Mouse (Mus musculus) olfactory bulb, adult 2 months (tissue): ENCODE measurements around the gene Ager. TPM values are rescaled to one million over a fixed set of nuclear protein-coding genes. Genes with fewer than 3 reads are reported as not detected.

ENCODE experiments used
- H3K27ac ChIP-seq: fragments of 200-500 bp; 2 replicates; pipeline ENCODE4 v1.5.1; 2012; ENCODE audit warnings: low read depth, low read length; ENCODE audit not compliant: insufficient read depth
- H3K4me1 ChIP-seq: fragments of 200-500 bp; 2 replicates; pipeline ENCODE4 v1.6.1; 2012; ENCODE audit warnings: low read length; ENCODE audit not compliant: control insufficient read depth, insufficient read depth
- H3K4me3 ChIP-seq: fragments of 200-500 bp; 2 replicates; pipeline ENCODE4 v1.5.1; 2012; ENCODE audit warnings: mild to moderate bottlenecking, low read depth, low read length, moderate library complexity; ENCODE audit not compliant: insufficient read depth
- CTCF ChIP-seq: fragments of 200-500 bp; IDR thresholded peaks from 2 replicates; pipeline ENCODE4 v1.5.1; 2012; ENCODE audit warnings: low read depth, mild to moderate bottlenecking, low read length, moderate library complexity; ENCODE audit not compliant: insufficient read depth
- POLR2A ChIP-seq: fragments of 200-500 bp; IDR thresholded peaks from 2 replicates; pipeline ENCODE4 v1.6.1; 2012; ENCODE audit warnings: mild to moderate bottlenecking, low read depth, low read length, moderate library complexity; ENCODE audit not compliant: insufficient read depth
- WGBS: fragments of 180-500 bp; shearing (Covaris S2); methylation state at CpG from one replicate; pipeline ENCODE4 v1.1.7; 2018; 5-methylcytosine and 5-hydroxymethylcytosine counted together
- polyA plus RNA-seq: library from polyadenylated mRNA; stranded (reverse); fragments of >200 nt; gene quantifications from 2 replicates; pipeline ENCODE4 v1.2.4, GENCODE M21; 2012; ENCODE audit warnings: low replicate concordance; ENCODE audit not compliant: missing spikeins, insufficient read depth, insufficient read length

Ager gene
- polyA plus RNA-seq, 1 experiment: not detected

GRCm38 (mm10) chr17:34606186-34607039, 8.8 kb downstream of the Ager start:
- Histone ChIP-seq H3K4me3 (peak overlapping the region; percentile 61), H3K27ac (no peak overlapping the region), H3K4me1 (peaks cover 25% of the 10 kb centered on the region)
- whole genome bisulfite sequencing: 13% methylated on average over 32 of the region's 32 CpGs
- TF ChIP-seq POLR2A: no peak
- no peak for TF ChIP-seq CTCF

GRCm38 (mm10) chr17:34607997-34608396, 10.3 kb downstream of the Ager start:
- TF ChIP-seq POLR2A (no peak), CTCF (no peak)

GRCm38 (mm10) chr17:34611050-34611449, 13.4 kb downstream of the Ager start:
- 79% methylated on average over 8 of the region's 8 CpGs for WGBS
- H3K27ac ChIP-seq: no peak overlapping the region
- no peak overlapping the region for H3K4me3 ChIP-seq
- no peak for TF ChIP-seq CTCF
- no peak for TF ChIP-seq POLR2A
- H3K4me1 ChIP-seq: peaks cover 33% of the 10 kb centered on the region

More at GRCm38 (mm10) chr17:34607997-34608396, 10.3 kb downstream of the Ager start:
- H3K4me3 ChIP-seq: no peak overlapping the region
- 67% methylated on average over 7 of the region's 7 CpGs for WGBS
- H3K27ac ChIP-seq: no peak overlapping the region
- H3K4me1 ChIP-seq: peaks cover 23% of the 10 kb centered on the region

- H3K27ac ChIP-seq: no peak overlapping the region
- TF ChIP-seq POLR2A (no peak), CTCF (no peak)
- WGBS: 76% methylated on average over 11 of the region's 11 CpGs
Observed at GRCm38 (mm10) chr17:34613054-34613645, 15.5 kb downstream of the Ager start.

GRCm38 (mm10) chr17:34613830-34614229, 16.2 kb downstream of the Ager start:
- Histone ChIP-seq H3K27ac (no peak overlapping the region), H3K4me1 (peaks cover 18% of the 10 kb centered on the region)

More at GRCm38 (mm10) chr17:34613054-34613645, 15.5 kb downstream of the Ager start:
- Histone ChIP-seq H3K4me3 (no peak overlapping the region), H3K4me1 (peaks cover 25% of the 10 kb centered on the region)

GRCm38 (mm10) chr17:34615871-34616270, 18.2 kb downstream of the Ager start, which contains the start of gene Egfl8:
Gene Egfl8, minus strand, starts transcription at chr17:34615971.
- Histone ChIP-seq H3K27ac (peak within 1 kb of the TSS; percentile 26; the same call in 1 of the 2 replicates), H3K4me3 (no peak within 1 kb of the TSS), H3K4me1 (peaks cover 17% of the 10 kb centered on the region)
- TF ChIP-seq POLR2A (no peak), CTCF (no peak)
- 56% methylated on average over 6 of the region's 6 CpGs for WGBS

More at GRCm38 (mm10) chr17:34613830-34614229, 16.2 kb downstream of the Ager start:
- TF ChIP-seq POLR2A (no peak), CTCF (no peak)
- WGBS: 58% methylated on average over 10 of the region's 10 CpGs
- no peak overlapping the region for H3K4me3 ChIP-seq

- 21% methylated on average over 6 of the region's 6 CpGs for WGBS
- TF ChIP-seq POLR2A (no peak), CTCF (no peak)
- no peak overlapping the region for H3K27ac ChIP-seq
- peaks cover 14% of the 10 kb centered on the region for H3K4me1 ChIP-seq
- no peak overlapping the region for H3K4me3 ChIP-seq
Observed at GRCm38 (mm10) chr17:34618999-34619398, 21.3 kb downstream of the Ager start.

- H3K4me3 ChIP-seq: no peak overlapping the region
- no peak overlapping the region for H3K27ac ChIP-seq
- peaks cover 8% of the 10 kb centered on the region; the same call in 1 of the 2 replicates for H3K4me1 ChIP-seq
- 93% methylated on average over 8 of the region's 8 CpGs for WGBS
- no peak for TF ChIP-seq CTCF
Observed at GRCm38 (mm10) chr17:34621006-34621405, 23.3 kb downstream of the Ager start.

GRCm38 (mm10) chr17:34623161-34623560, 25.5 kb downstream of the Ager start:
- Histone ChIP-seq H3K27ac (no peak overlapping the region), H3K4me3 (no peak overlapping the region), H3K4me1 (peaks cover 17% of the 10 kb centered on the region)
- WGBS: 77% methylated on average over 9 of the region's 9 CpGs
- no peak for TF ChIP-seq POLR2A
- no peak for TF ChIP-seq CTCF
